Mouse (Mus musculus) MEL (cell line): ENCODE measurements at regions not wholly inside any gene's neighbourhood (a gene's known extent, or its start where the extent isn't known, plus 50 kb on each side); places are given as distances from the start of the nearest gene placed in this dataset.

ENCODE experiments used
- CTCF ChIP-seq, 3 experiments: IDR thresholded peaks in 2 of 3; conservative IDR thresholded peaks in 1 of 3; 2 replicates each; pipeline ENCODE4 v1.5.1; 2011 to 2012; ENCODE audit warnings: low read length in 3 of 3, low read depth in 2 of 3, mild to moderate bottlenecking in 2 of 3, improper control_type of control experiment in 1 of 3, inconsistent platforms in 1 of 3, mixed read lengths in 1 of 3, moderate library complexity in 1 of 3; ENCODE audit not compliant: control insufficient read depth in 1 of 3, insufficient read depth in 1 of 3, poor library complexity in 1 of 3, severe bottlenecking in 1 of 3
- POLR2AphosphoS5 ChIP-seq: IDR thresholded peaks from 2 replicates; pipeline ENCODE4 v1.6.1; 2012; ENCODE audit warnings: low read depth, borderline replicate concordance, mild to moderate bottlenecking, inconsistent platforms, low read length, moderate library complexity, mixed read lengths

GRCm38 (mm10) chr5:11983452-11983851, 65.6 kb downstream of the 4933402N22Rik start:
- TF ChIP-seq POLR2AphosphoS5 (no peak), CTCF (IDR thresholded peaks at IDR 0.05 in 2 of 3, conservative IDR thresholded peaks at IDR 0.05 in 1 of 3; ENCODE audit: control insufficient read depth in 1 of 3, insufficient read depth in 1 of 3, low read depth in 2 of 3, low read length in 3 of 3, poor library complexity in 1 of 3, severe bottlenecking in 1 of 3) (no peak)
